8 mouse cellular contexts compared by ENCODE assay signal in the genomic region with DNA sequence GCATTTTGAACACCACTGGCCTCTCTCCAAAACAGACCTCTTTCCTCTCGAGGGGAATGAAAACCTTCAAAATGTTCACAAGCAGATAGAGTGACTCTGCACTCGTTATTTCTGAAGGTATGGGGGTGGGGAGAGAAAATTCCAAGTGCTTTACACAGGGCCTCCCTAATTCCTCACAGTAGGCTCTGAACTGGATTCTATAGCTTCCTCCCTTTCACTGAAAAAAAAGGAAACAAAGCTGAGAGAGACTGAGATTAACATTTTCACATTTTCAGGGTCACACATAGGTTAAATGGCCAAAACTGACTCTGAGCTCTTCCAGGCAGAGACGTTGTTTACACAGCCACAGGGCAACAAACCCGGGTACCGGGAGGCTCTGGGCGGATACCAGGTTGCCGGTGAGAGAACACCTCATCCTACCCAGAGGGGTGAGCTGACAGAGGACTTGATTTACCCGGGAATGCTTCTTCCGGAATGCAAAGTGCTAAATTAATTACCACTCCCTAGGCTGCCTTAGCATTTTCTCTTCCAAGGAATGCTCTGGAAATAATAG.
DNase-seq lines count a peak whose midpoint lies in the region; ATAC-seq and TF ChIP-seq lines count a peak whose summit lies in the region.

No protein-coding gene starts in this region.

- no peak overlapping the region for H3K4me3 ChIP-seq in limb, embryonic 14.5 days (replicated peaks; ENCODE audit: low read length)

- H3K9me3 ChIP-seq in limb, embryonic 14.5 days (ENCODE audit: control insufficient read depth, low read length) = no peaks in the 10 kb centered on the region

- no peaks in the 10 kb centered on the region for H3K27me3 ChIP-seq in limb, embryonic 14.5 days (ENCODE audit: control insufficient read depth, insufficient read depth, low read length)

- H3K9ac ChIP-seq in limb, embryonic 14.5 days (ENCODE audit: low read depth, low read length, severe bottlenecking) = 0 out of 2 replicates have a peak overlapping the region, but pooled peaks have one; percentile 12

- peak overlapping the region; percentile 97 for H3K27ac ChIP-seq in limb, embryonic 14.5 days (replicated peaks; ENCODE audit: low read depth, low read length)

- H3K36me3 ChIP-seq in limb, embryonic 14.5 days (ENCODE audit: control insufficient read depth, insufficient read depth, low read length) = no peaks in the 10 kb centered on the region

- 12% methylated on average over 9 of the region's 9 CpGs for WGBS in limb, embryonic 14.5 days

- ATAC-seq in limb, embryonic 14.5 days (ENCODE audit: low FRiP score, low read depth) = no peak
- ATAC-seq in megakaryocyte, adult 5-6 weeks (ENCODE audit: poor library complexity, severe bottlenecking) = no peak

- TF ChIP-seq POLR2A in limb, embryonic 14.5 days (IDR thresholded peaks at IDR 0.05; ENCODE audit: borderline replicate concordance, extremely low read depth, insufficient read depth, insufficient read length) = no peak

- peak overlapping the region; percentile 89; the same call in 1 of the 2 replicates for H3K4me2 ChIP-seq in limb, embryonic 14.5 days (replicated peaks; ENCODE audit: low read depth, low read length, severe bottlenecking)

- H3K4me1 ChIP-seq in limb, embryonic 14.5 days (ENCODE audit: control insufficient read depth, insufficient read depth, low read length) = peaks cover 56% of the 10 kb centered on the region

- DNase-seq in 3134 (ENCODE audit: extremely low read depth, insufficient read length, low spot score) = peak; percentile 19
- DNase-seq in MN1 (ENCODE audit: low spot score) = peak; percentile 49
- DNase-seq in forelimb bud, embryonic 11.5 days (ENCODE audit: low read depth, low spot score) = peak; percentile 34
- peak; percentile 62 for DNase-seq in limb, embryonic 14.5 days (ENCODE audit: low spot score)
- DNase-seq in yolk sac, embryonic 10.5 days (ENCODE audit: low spot score) = peak; percentile 25
- no peak for DNase-seq in left cerebral cortex, adult 9 months (ENCODE audit: low spot score in 2 of 2)
- no peak for DNase-seq in kidney, adult 8-10 months

Comparison
In these comparisons a context has a peak if more than half of its experiments do, and no peak if none do; other contexts are left out.
1. DNase-seq: peak in 3134 (single experiment), MN1 (single experiment), forelimb bud, embryonic 11.5 days (single experiment), limb, embryonic 14.5 days (single experiment) and yolk sac, embryonic 10.5 days (single experiment); none in left cerebral cortex, adult 9 months (0 of 2) and kidney, adult 8-10 months (0 of 2).